Mouse (Mus musculus) embryonic fibroblast, embryonic 13.5 days (primary cell): Measurements from ENCODE around the gene Slc35b1. TPM values are rescaled to one million over a fixed set of nuclear protein-coding genes. Genes with fewer than 3 reads are reported as not detected.

Experiments used
- H3K27ac ChIP-seq: 2 replicates; pipeline ENCODE4 v1.5.1; 2012; ENCODE audit warnings: low read length, control low read depth, inconsistent platforms; ENCODE audit not compliant: insufficient read depth
- H3K4me1 ChIP-seq: 2 replicates; pipeline ENCODE4 v1.6.1; 2011; ENCODE audit warnings: low read length; ENCODE audit not compliant: control insufficient read depth, insufficient read depth
- H3K4me3 ChIP-seq: 2 replicates; pipeline ENCODE4 v1.5.1; 2011; ENCODE audit warnings: mild to moderate bottlenecking, control low read depth, low read length; ENCODE audit not compliant: insufficient read depth
- CTCF ChIP-seq: IDR thresholded peaks from 2 replicates; pipeline ENCODE4 v1.5.1; 2011; ENCODE audit warnings: mild to moderate bottlenecking, control low read depth, low read length, moderate library complexity, borderline replicate concordance; ENCODE audit not compliant: insufficient read depth
- POLR2A ChIP-seq: IDR thresholded peaks from 2 replicates; pipeline ENCODE4 v1.6.1; 2011; ENCODE audit warnings: low read depth, mild to moderate bottlenecking, control low read depth, low read length, moderate library complexity
- polyA plus RNA-seq: library from polyadenylated mRNA; stranded (reverse); fragments of >200 nt; gene quantifications from 2 replicates; pipeline ENCODE4 v1.2.4, GENCODE M21; 2011; ENCODE audit warnings: low read depth; ENCODE audit not compliant: missing spikeins, insufficient read length

The Slc35b1 gene
- polyA plus RNA-seq, 1 experiment = 97.2 TPM

DNA sequence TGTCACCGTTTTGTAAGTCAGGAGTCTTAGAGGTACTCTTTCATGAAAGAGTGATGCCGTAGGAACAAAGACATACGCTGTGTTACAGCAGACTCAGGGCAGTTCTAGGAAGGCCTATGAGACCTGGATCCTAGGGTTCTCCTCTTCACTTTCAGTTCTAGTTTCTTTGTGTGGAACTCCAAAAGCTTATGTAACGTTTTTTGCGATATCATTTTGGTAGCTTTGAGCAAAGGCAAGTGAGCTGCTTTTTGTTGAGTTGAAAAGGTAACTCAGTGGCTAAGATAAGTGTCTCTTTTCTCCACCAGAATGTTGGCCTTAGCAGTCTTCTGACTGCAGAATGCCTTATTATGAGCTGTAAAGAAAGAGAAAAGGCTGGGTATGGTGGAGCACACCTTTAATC, 32.8 kb downstream of the Slc35b1 start:
- 0 out of 2 replicates have a peak overlapping the region, but pooled peaks have one; percentile 2 for H3K4me3 ChIP-seq
- peaks cover 5% of the 10 kb centered on the region for H3K4me1 ChIP-seq
- H3K27ac ChIP-seq = no peak overlapping the region
- TF ChIP-seq POLR2A (no peak), CTCF (no peak)

- no peak overlapping the region for H3K4me3 ChIP-seq
- peaks cover 3% of the 10 kb centered on the region for H3K4me1 ChIP-seq
- H3K27ac ChIP-seq = no peak overlapping the region
- TF ChIP-seq CTCF = no peak
- no peak for TF ChIP-seq POLR2A
These were observed 36.5 kb downstream of the Slc35b1 start for GRCm38 (mm10) chr11:95420880-95421435.

DNA sequence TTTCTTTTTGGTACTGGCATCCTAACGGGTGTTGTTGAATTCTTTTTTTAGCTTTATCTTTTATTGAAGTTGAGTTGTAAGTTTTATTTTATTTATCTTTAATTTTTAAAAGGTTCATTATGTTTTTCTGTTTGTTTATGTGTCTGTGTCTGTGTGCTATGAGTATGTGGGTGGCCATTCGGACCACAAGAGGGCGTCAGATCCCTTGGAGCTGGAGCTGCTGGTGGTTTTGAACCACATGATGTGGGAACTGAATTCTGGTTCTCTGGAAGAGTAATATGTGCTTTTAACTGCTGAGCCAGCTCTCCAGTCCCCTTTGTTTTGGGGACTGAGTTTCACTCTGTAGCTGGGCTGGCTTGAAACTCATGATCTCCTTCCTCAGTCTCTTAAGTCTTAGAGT, 39.0 kb downstream of the Slc35b1 start:
- TF ChIP-seq POLR2A (no peak), CTCF (no peak)
- Histone ChIP-seq H3K27ac (no peak overlapping the region), H3K4me3 (no peak overlapping the region), H3K4me1 (no peaks in the 10 kb centered on the region)

- no peak overlapping the region for H3K4me3 ChIP-seq
- no peak for TF ChIP-seq CTCF
- no peak for TF ChIP-seq POLR2A
- no peak overlapping the region for H3K27ac ChIP-seq
- H3K4me1 ChIP-seq = peaks cover 8% of the 10 kb centered on the region; the same call in 1 of the 2 replicates
These were observed 46.9 kb downstream of the Slc35b1 start for GRCm38 (mm10) chr11:95431344-95431743.

GRCm38 (mm10) chr11:95432194-95432593, 47.7 kb downstream of the Slc35b1 start:
- TF ChIP-seq CTCF = no peak
- peaks cover 8% of the 10 kb centered on the region; the same call in 1 of the 2 replicates for H3K4me1 ChIP-seq
- H3K27ac ChIP-seq = no peak overlapping the region
- H3K4me3 ChIP-seq = no peak overlapping the region

Other genes starting within 250 kb of the Slc35b1 start
- not detected in 2 replicates for gene Dlx4, start 238.4 kb upstream of the Slc35b1 start, polyA plus RNA-seq
- not detected in 2 replicates for gene Tac4, start 123.2 kb upstream of the Slc35b1 start, polyA plus RNA-seq
- 56.1 and 58.4 TPM in 2 replicates for gene Kat7, start 74.4 kb upstream of the Slc35b1 start, polyA plus RNA-seq
- gene Fam117a, start 47.7 kb upstream of the Slc35b1 start, polyA plus RNA-seq = 7.0 and 8.4 TPM in 2 replicates
- 122 and 155 TPM in 2 replicates for gene Spop, start 29.4 kb downstream of the Slc35b1 start, polyA plus RNA-seq
- gene Nxph3, start 129.9 kb downstream of the Slc35b1 start, polyA plus RNA-seq = 1.1 and 1.6 TPM in 2 replicates
- gene Ngfr, start 203.0 kb downstream of the Slc35b1 start, polyA plus RNA-seq = 0.18 and 3.2 TPM in 2 replicates